Mouse (Mus musculus) lung, postnatal 0 days (tissue): ENCODE measurements around the gene Hoxd1. TPM values are rescaled to one million over a fixed set of nuclear protein-coding genes. Genes with fewer than 3 reads are reported as not detected.
A peak's percentile ranks its signal among the peaks of the same experiment; 100 is the strongest.

Source experiments
- ATAC-seq: fragments of 200-750 bp; cut with Nextera tagmentation; 2 replicates; pipeline ENCODE4 v1.8.0; 2017; ENCODE audit warnings: moderate library complexity
- DNase-seq: peaks from one replicate; pipeline ENCODE4 v3.0.0-alpha.2; 2016; ENCODE audit warnings: low spot score
- H3K27ac ChIP-seq: fragments of 300-500 bp; sonication (generic); 2 replicates; pipeline ENCODE4 v1.5.1; 2014; ENCODE audit warnings: antibody characterized with exemption, mild to moderate bottlenecking, low read length, mixed read lengths
- H3K27me3 ChIP-seq: fragments of 300-500 bp; sonication (generic); replicated peaks from 2 replicates; pipeline ENCODE4 v1.6.1; 2014; ENCODE audit warnings: low read length, mixed read lengths; ENCODE audit not compliant: insufficient read depth
- H3K36me3 ChIP-seq: fragments of 300-500 bp; sonication (generic); 2 replicates; pipeline ENCODE4 v1.6.1; 2014; ENCODE audit warnings: low read length, mixed read lengths; ENCODE audit not compliant: insufficient read depth
- H3K4me1 ChIP-seq: fragments of 300-500 bp; sonication (generic); 2 replicates; pipeline ENCODE4 v1.6.1; 2014; ENCODE audit warnings: antibody characterized with exemption, low read depth, low read length, mixed read lengths; ENCODE audit not compliant: insufficient read depth
- H3K4me2 ChIP-seq: fragments of 300-500 bp; sonication (generic); replicated peaks from 2 replicates; pipeline ENCODE4 v1.6.1; 2014; ENCODE audit warnings: low read depth, mild to moderate bottlenecking, low read length, moderate library complexity, mixed read lengths
- H3K4me3 ChIP-seq: fragments of 300-500 bp; sonication (generic); 2 replicates; pipeline ENCODE4 v1.5.1; 2014; ENCODE audit warnings: low read depth, low read length
- H3K9ac ChIP-seq: fragments of 300-500 bp; sonication (generic); replicated peaks from 2 replicates; pipeline ENCODE4 v1.6.1; 2014; ENCODE audit warnings: low read depth, mild to moderate bottlenecking
- H3K9me3 ChIP-seq: fragments of 300-500 bp; sonication (generic); 2 replicates; pipeline ENCODE4 v1.6.1; 2016; ENCODE audit warnings: low read length, mixed read lengths
- CTCF ChIP-seq: IDR thresholded peaks from 2 replicates; pipeline ENCODE4 v1.5.1; 2016; ENCODE audit warnings: antibody characterized with exemption, mild to moderate bottlenecking
- EP300 ChIP-seq: IDR thresholded peaks from 2 replicates; pipeline ENCODE4 v1.6.1; 2016; ENCODE audit warnings: antibody characterized with exemption, mild to moderate bottlenecking, control low read depth
- WGBS: fragments of 180-500 bp; shearing (Covaris S2); extraction: QIAGEN DNeasy Blood & Tissue Kit; methylation state at CpG from one replicate; pipeline ENCODE4 v1.1.7; 2014; 5-methylcytosine and 5-hydroxymethylcytosine counted together
- polyA plus RNA-seq: library from polyadenylated mRNA; unstranded; fragments of >200 nt; fragmentation: Nextera tagmentation; extraction: Ambion mirVana; gene quantifications from 2 replicates; pipeline ENCODE4 v1.2.1, GENCODE M21; 2015

Hoxd1 gene
- polyA plus RNA-seq, 1 experiment from 2014 or later = not detected

GRCm38 (mm10) chr2:74747006-74747405, 15.8 kb upstream of the Hoxd1 start:
- no peak for DNase-seq
- H3K27me3 ChIP-seq = peaks cover 89% of the 10 kb centered on the region
- no peak for ATAC-seq
- H3K9ac ChIP-seq = no peak overlapping the region
- no peak overlapping the region for H3K27ac ChIP-seq
- no peaks in the 10 kb centered on the region for H3K9me3 ChIP-seq
- H3K36me3 ChIP-seq = no peaks in the 10 kb centered on the region
- no peak overlapping the region for H3K4me2 ChIP-seq
- TF ChIP-seq EP300 = no peak
- TF ChIP-seq CTCF = no peak
- 5% methylated on average over 24 of the region's 24 CpGs for WGBS
- no peak overlapping the region for H3K4me3 ChIP-seq
- H3K4me1 ChIP-seq = peaks cover 8% of the 10 kb centered on the region; the same call in 1 of the 2 replicates

- Histone ChIP-seq H3K9ac (no peak overlapping the region), H3K27me3 (peaks cover 93% of the 10 kb centered on the region), H3K4me3 (no peak overlapping the region), H3K4me2 (no peak overlapping the region), H3K9me3 (no peaks in the 10 kb centered on the region), H3K4me1 (peaks cover 8% of the 10 kb centered on the region; the same call in 1 of the 2 replicates), H3K27ac (no peak overlapping the region), H3K36me3 (no peaks in the 10 kb centered on the region)
- no peak for DNase-seq
- no peak for ATAC-seq
- 19% methylated on average over 11 of the region's 11 CpGs for WGBS
- TF ChIP-seq EP300 (no peak), CTCF (no peak)
Measured at GRCm38 (mm10) chr2:74747661-74748141, 15.1 kb upstream of the Hoxd1 start.

GRCm38 (mm10) chr2:74748436-74748995, 14.3 kb upstream of the Hoxd1 start:
- H3K27me3 ChIP-seq = peaks cover 94% of the 10 kb centered on the region
- DNase-seq (no peak), ATAC-seq (no peak)
- 14% methylated on average over 9 of the region's 9 CpGs for WGBS
- H3K27ac ChIP-seq = no peak overlapping the region
- no peaks in the 10 kb centered on the region for H3K36me3 ChIP-seq
- TF ChIP-seq CTCF = no peak
- no peak overlapping the region for H3K9ac ChIP-seq
- H3K9me3 ChIP-seq = no peaks in the 10 kb centered on the region
- H3K4me2 ChIP-seq = no peak overlapping the region
- H3K4me3 ChIP-seq = no peak overlapping the region
- peaks cover 11% of the 10 kb centered on the region; the same call in 1 of the 2 replicates for H3K4me1 ChIP-seq

GRCm38 (mm10) chr2:74749337-74750121, 13.3 kb upstream of the Hoxd1 start:
- Histone ChIP-seq H3K36me3 (no peaks in the 10 kb centered on the region), H3K4me3 (peak overlapping the region; percentile 14; the same call in 1 of the 2 replicates), H3K4me2 (peak overlapping the region; percentile 28), H3K9me3 (no peaks in the 10 kb centered on the region), H3K27ac (no peak overlapping the region), H3K27me3 (peaks cover 94% of the 10 kb centered on the region), H3K9ac (no peak overlapping the region), H3K4me1 (peaks cover 11% of the 10 kb centered on the region; the same call in 1 of the 2 replicates)
- DNase-seq (no peak), ATAC-seq (no peak)
- under 1% methylated on average over 47 of the region's 47 CpGs for WGBS
- TF ChIP-seq CTCF = no peak
- no peak for TF ChIP-seq EP300

- 38% methylated on average over 5 of the region's 5 CpGs for WGBS
- Histone ChIP-seq H3K27ac (no peak overlapping the region), H3K4me1 (peaks cover 11% of the 10 kb centered on the region; the same call in 1 of the 2 replicates), H3K27me3 (peaks cover 94% of the 10 kb centered on the region), H3K9me3 (no peaks in the 10 kb centered on the region), H3K36me3 (no peaks in the 10 kb centered on the region), H3K9ac (no peak overlapping the region), H3K4me3 (no peak overlapping the region), H3K4me2 (no peak overlapping the region)
- TF ChIP-seq CTCF (no peak), EP300 (no peak)
- ATAC-seq = no peak
- DNase-seq = no peak
Measured at GRCm38 (mm10) chr2:74750731-74751250, 12.0 kb upstream of the Hoxd1 start.

- WGBS = 81% methylated on average over 1 of the region's 1 CpGs
- Histone ChIP-seq H3K27me3 (peaks cover 89% of the 10 kb centered on the region), H3K9ac (no peak overlapping the region), H3K9me3 (no peaks in the 10 kb centered on the region), H3K4me3 (no peak overlapping the region), H3K4me1 (peaks cover 11% of the 10 kb centered on the region; the same call in 1 of the 2 replicates), H3K36me3 (no peaks in the 10 kb centered on the region), H3K27ac (no peak overlapping the region), H3K4me2 (no peak overlapping the region)
- ATAC-seq = no peak
- TF ChIP-seq EP300 (no peak), CTCF (no peak)
- DNase-seq = no peak
Measured at GRCm38 (mm10) chr2:74751861-74752260, 10.9 kb upstream of the Hoxd1 start.
